Mouse (Mus musculus) hindbrain, embryonic 15.5 days (tissue): ENCODE data around the gene Arl2. TPM values are rescaled to one million over a fixed set of nuclear protein-coding genes. Genes with fewer than 3 reads are reported as not detected.
A peak's percentile ranks its signal among the peaks of the same experiment; 100 is the strongest.

ENCODE experiments used
- ATAC-seq: fragments of 200-750 bp; cut with Nextera tagmentation; 2 replicates; pipeline ENCODE4 v1.8.0; 2017; ENCODE audit warnings: low read depth, moderate number of reproducible peaks, moderate TSS enrichment; ENCODE audit not compliant: low FRiP score
- H3K27ac ChIP-seq: fragments of 300-500 bp; sonication (generic); replicated peaks from 2 replicates; pipeline ENCODE4 v1.5.1; 2015; ENCODE audit warnings: mild to moderate bottlenecking, inconsistent platforms
- H3K27me3 ChIP-seq: fragments of 300-500 bp; sonication (generic); 2 replicates; pipeline ENCODE4 v1.6.1; 2015; ENCODE audit warnings: control low read depth, inconsistent platforms
- H3K36me3 ChIP-seq: fragments of 300-500 bp; sonication (generic); 2 replicates; pipeline ENCODE4 v1.6.1; 2015; ENCODE audit warnings: control low read depth, inconsistent platforms
- H3K4me1 ChIP-seq: fragments of 300-500 bp; sonication (generic); replicated peaks from 2 replicates; pipeline ENCODE4 v1.6.1; 2015; ENCODE audit warnings: control low read depth, inconsistent platforms
- H3K4me2 ChIP-seq: fragments of 300-500 bp; sonication (generic); 2 replicates; pipeline ENCODE4 v1.6.1; 2015; ENCODE audit warnings: moderate library complexity, mild to moderate bottlenecking, inconsistent platforms
- H3K4me3 ChIP-seq: fragments of 300-500 bp; sonication (generic); 2 replicates; pipeline ENCODE4 v1.5.1; 2015; ENCODE audit warnings: mild to moderate bottlenecking, inconsistent platforms
- H3K9ac ChIP-seq: fragments of 300-500 bp; sonication (generic); 2 replicates; pipeline ENCODE4 v1.6.1; 2015; ENCODE audit warnings: inconsistent platforms
- H3K9me3 ChIP-seq: fragments of 300-500 bp; sonication (generic); 2 replicates; pipeline ENCODE4 v1.6.1; 2016; ENCODE audit warnings: control low read depth, inconsistent platforms
- WGBS: fragments of 180-500 bp; shearing (Covaris S2); methylation state at CpG from one replicate; pipeline ENCODE4 v1.1.7; 2015; 5-methylcytosine and 5-hydroxymethylcytosine counted together
- polyA plus RNA-seq: library from polyadenylated mRNA; unstranded; fragments of >200 nt; fragmentation: Nextera tagmentation; extraction: Ambion mirVana; gene quantifications from 2 replicates; pipeline ENCODE4 v1.2.1, GENCODE M21; 2015

Arl2 gene
- polyA plus RNA-seq, 1 experiment from 2014 or later: 147 TPM

DNA sequence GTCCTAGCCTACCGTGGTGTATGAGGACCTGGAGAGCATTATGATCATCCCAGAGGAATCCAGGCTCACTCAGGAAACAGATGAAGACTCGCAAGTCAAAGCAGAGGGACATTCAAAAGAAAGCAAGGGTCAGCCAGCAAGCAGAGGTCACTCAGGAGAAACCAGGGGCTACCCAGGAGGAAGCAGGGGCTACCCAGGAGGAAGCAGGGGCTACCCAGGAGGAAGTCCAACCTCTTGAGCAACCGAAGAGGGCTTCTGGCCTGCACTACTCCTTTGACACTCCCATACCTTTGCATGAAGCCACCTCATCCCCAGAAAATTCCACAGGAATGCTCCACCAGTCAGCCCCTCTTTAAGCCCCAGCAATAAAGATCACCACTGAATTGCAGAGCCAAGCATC lies 43.5 kb downstream of the Arl2 start:
- no peak overlapping the region for H3K4me3 ChIP-seq
- 85% methylated on average over 3 of the region's 3 CpGs for WGBS
- no peak overlapping the region for H3K27ac ChIP-seq
- no peak overlapping the region for H3K4me2 ChIP-seq
- no peaks in the 10 kb centered on the region for H3K9me3 ChIP-seq
- H3K9ac ChIP-seq: no peak overlapping the region
- no peak for ATAC-seq
- no peaks in the 10 kb centered on the region for H3K27me3 ChIP-seq
- H3K4me1 ChIP-seq: no peaks in the 10 kb centered on the region
- no peaks in the 10 kb centered on the region for H3K36me3 ChIP-seq

DNA sequence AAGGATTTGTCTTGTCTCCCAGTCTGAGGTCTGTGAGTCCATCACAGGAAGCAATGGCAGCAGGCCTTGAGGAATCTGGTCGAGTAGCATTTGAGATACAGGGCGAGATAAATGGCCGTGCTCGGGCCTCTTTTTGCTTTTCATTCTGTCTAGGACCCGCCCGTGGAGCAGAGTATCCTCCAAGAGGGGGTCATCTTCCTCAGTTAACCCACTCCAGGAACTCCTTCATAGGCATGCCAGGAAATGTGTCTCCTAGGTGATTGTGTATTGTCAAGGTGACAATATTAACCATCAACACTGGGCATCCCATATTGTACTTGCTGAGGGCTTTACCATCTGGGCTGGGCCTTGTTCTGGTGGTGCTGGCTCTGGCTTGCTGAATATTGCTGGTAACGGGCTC lies 47.2 kb downstream of the Arl2 start, which contains the start of gene AC131692.1:
Gene AC131692.1, plus strand, starts transcription at position 301 of the 400 bp plus-strand sequence.
- Histone ChIP-seq H3K9ac (no peak within 1 kb of the TSS), H3K27ac (no peak within 1 kb of the TSS), H3K9me3 (no peaks in the 10 kb centered on the region), H3K4me2 (no peak within 1 kb of the TSS), H3K4me1 (no peaks in the 10 kb centered on the region), H3K4me3 (no peak within 1 kb of the TSS), H3K36me3 (no peaks in the 10 kb centered on the region), H3K27me3 (no peaks in the 10 kb centered on the region)
- 92% methylated on average over 7 of the region's 7 CpGs for WGBS
- no peak for ATAC-seq

DNA sequence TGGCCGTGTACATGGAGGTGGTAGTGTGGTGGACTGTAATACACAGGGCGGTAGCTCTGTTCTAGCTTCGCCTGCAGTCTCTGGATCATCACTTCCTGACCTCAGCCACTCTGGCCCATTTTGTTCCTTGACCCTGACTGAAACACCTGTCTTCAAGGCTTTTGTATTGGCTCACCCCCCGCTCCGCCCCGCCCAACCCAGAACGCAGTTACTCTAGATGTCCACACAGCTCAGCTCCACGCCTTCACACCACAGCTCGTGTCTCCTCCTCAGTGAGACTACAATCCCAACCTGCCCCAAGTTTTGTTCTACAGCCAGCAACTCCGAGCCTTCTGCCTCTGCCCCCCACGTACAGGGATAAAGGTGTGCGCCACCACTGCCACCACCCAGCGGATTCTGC lies 52.5 kb downstream of the Arl2 start:
- WGBS: 91% methylated on average over 13 of the region's 13 CpGs
- H3K27me3 ChIP-seq: no peaks in the 10 kb centered on the region
- no peak for ATAC-seq

DNA sequence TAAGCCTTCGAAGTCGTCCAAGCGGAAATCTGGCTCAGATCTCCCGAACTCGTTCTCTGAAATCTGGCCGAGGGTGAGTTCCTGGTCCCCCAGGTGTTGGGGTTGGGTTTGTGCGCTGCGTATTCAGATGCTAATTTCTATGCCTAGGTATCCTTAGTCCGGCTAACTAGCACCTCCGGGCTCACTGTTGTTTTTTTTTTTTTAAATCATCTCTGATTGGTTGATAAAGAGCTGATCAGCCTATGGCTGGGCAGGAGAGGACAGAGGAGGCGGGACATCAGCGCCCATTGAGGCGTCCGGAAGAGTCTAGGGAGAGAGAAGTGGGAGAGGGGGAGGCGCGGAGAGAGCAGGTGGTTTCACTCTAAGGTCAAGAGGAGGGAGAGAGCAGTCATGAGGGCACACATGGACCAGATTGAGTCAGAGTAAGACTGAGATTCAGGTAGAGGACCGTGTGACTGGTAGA lies 55.9 kb downstream of the Arl2 start:
- Histone ChIP-seq H3K4me1 (peaks cover 23% of the 10 kb centered on the region), H3K27me3 (no peaks in the 10 kb centered on the region), H3K36me3 (peaks cover 20% of the 10 kb centered on the region), H3K27ac (no peak overlapping the region), H3K9ac (no peak overlapping the region), H3K9me3 (no peaks in the 10 kb centered on the region), H3K4me3 (peak overlapping the region; percentile 60), H3K4me2 (peak overlapping the region; percentile 81)
- WGBS: 2% methylated on average over 17 of the region's 17 CpGs
- peak; percentile 56; the same call in 1 of the 2 replicates for ATAC-seq

More for the DNA sequence above, 52.5 kb downstream of the Arl2 start:
- no peaks in the 10 kb centered on the region for H3K9me3 ChIP-seq
- H3K36me3 ChIP-seq: no peaks in the 10 kb centered on the region
- H3K4me1 ChIP-seq: peaks cover 14% of the 10 kb centered on the region
- no peak overlapping the region for H3K4me3 ChIP-seq
- H3K27ac ChIP-seq: no peak overlapping the region
- H3K9ac ChIP-seq: no peak overlapping the region
- H3K4me2 ChIP-seq: no peak overlapping the region

DNA sequence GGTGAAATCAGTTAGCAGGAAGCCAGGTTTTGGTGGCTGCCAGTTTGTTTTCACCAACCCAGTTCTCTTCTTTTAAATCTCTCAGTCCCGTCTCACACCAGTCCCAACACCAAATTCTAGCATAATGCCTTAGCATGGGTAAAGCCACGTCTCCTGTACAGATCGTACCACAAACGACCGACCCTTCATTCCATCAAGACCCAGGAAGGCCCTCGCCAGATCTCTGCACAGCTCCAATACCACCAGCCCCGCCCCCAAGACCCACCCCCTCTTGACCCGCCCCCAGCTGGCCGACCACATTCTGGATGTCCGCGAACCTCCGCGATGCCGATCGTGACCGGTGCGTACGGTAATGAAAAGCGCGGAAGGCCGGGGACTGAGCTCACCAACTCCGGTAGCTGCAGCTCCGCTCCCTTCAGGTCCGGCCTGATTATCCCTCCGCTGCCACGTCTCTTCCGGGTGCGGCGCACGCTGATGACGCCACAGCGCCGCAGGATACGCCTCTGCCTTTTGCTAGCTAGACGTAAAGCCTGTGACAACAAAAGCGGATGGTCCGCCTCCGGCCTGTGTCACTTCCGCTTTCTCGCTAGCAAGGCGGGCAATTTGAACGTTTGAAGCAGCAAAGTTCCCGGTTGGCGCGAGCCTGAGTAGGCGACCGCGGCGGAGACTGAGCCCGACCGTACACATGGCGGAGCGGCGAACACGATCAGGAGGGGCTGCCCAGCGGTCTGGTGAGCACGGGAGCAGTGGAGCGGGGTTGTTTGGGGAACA lies 56.7 kb downstream of the Arl2 start, which contains the start of the genes Zfpl1 and Cdca5:
Gene Zfpl1, minus strand, starts transcription at position 479 of the 771 bp plus-strand sequence.
Gene Cdca5, plus strand, starts transcription at position 506 of the 771 bp plus-strand sequence.
- peak within 1 kb of the TSS; percentile 56 for H3K27ac ChIP-seq
- peak within 1 kb of the TSS; percentile 81 for H3K4me2 ChIP-seq
- under 1% methylated on average over 58 of the region's 58 CpGs for WGBS
- H3K9ac ChIP-seq: peak within 1 kb of the TSS; percentile 71
- peaks cover 28% of the 10 kb centered on the region for H3K36me3 ChIP-seq
- peaks cover 23% of the 10 kb centered on the region for H3K4me1 ChIP-seq
- H3K4me3 ChIP-seq: peak within 1 kb of the TSS; percentile 60
- no peaks in the 10 kb centered on the region for H3K9me3 ChIP-seq
- ATAC-seq: peak; percentile 91
- H3K27me3 ChIP-seq: no peaks in the 10 kb centered on the region

Other genes with a start within 250 kb of the Arl2 start
- gene Tigd3, start 247.4 kb downstream of the Arl2 start, polyA plus RNA-seq: 10.7 and 11.7 TPM in 2 replicates
- 111 and 113 TPM in 2 replicates for gene Dpf2, start 228.5 kb downstream of the Arl2 start, polyA plus RNA-seq
- gene Cdc42ep2, start 216.7 kb downstream of the Arl2 start, polyA plus RNA-seq: 19.0 and 20.3 TPM in 2 replicates
- gene Pola2, start 177.3 kb downstream of the Arl2 start, polyA plus RNA-seq: 26.7 and 28.1 TPM in 2 replicates
- not detected in 2 replicates for gene Slc22a20, start 155.4 kb downstream of the Arl2 start, polyA plus RNA-seq
- gene Capn1, start 125.7 kb downstream of the Arl2 start, polyA plus RNA-seq: 4.8 and 5.8 TPM in 2 replicates
- 32.9 and 39.8 TPM in 2 replicates for gene Syvn1, start 95.0 kb downstream of the Arl2 start, polyA plus RNA-seq
- gene Mrpl49, start 83.8 kb downstream of the Arl2 start, polyA plus RNA-seq: 62.3 and 64.4 TPM in 2 replicates
- gene Fau, start 83.7 kb downstream of the Arl2 start, polyA plus RNA-seq: 503 and 507 TPM in 2 replicates
- gene Znhit2, start 80.4 kb downstream of the Arl2 start, polyA plus RNA-seq: 33.0 and 34.8 TPM in 2 replicates
- gene Tm7sf2, start 73.2 kb downstream of the Arl2 start, polyA plus RNA-seq: 58.6 and 60.1 TPM in 2 replicates
- gene Vps51, start 64.3 kb downstream of the Arl2 start, polyA plus RNA-seq: 84.8 and 94.0 TPM in 2 replicates
- gene Tmem262, start 61.5 kb downstream of the Arl2 start, polyA plus RNA-seq: not detected in 2 replicates
- 1.3 and 1.4 TPM in 2 replicates for gene Gm28374, start 59.3 kb downstream of the Arl2 start, polyA plus RNA-seq
- gene Zfpl1, start 56.6 kb downstream of the Arl2 start, polyA plus RNA-seq: 79.3 and 82.0 TPM in 2 replicates
- gene Cdca5, start 56.6 kb downstream of the Arl2 start, polyA plus RNA-seq: 8.4 and 9.6 TPM in 2 replicates
- gene AC131692.1, start 47.1 kb downstream of the Arl2 start, polyA plus RNA-seq: not detected in 2 replicates
- gene Naaladl1, start 35.8 kb downstream of the Arl2 start, polyA plus RNA-seq: 0.54 and 0.60 TPM in 2 replicates
- gene Sac3d1, start 22.9 kb downstream of the Arl2 start, polyA plus RNA-seq: 50.2 and 57.5 TPM in 2 replicates
- gene Snx15, start 13.2 kb downstream of the Arl2 start, polyA plus RNA-seq: 61.7 and 65.4 TPM in 2 replicates
- not detected in 2 replicates for gene Batf2, start 565 bp downstream of the Arl2 start, polyA plus RNA-seq
- not detected in 2 replicates for gene Majin, start 42.8 kb upstream of the Arl2 start, polyA plus RNA-seq
- gene Gpha2, start 84.8 kb upstream of the Arl2 start, polyA plus RNA-seq: 0.56 TPM in 1 of 2 replicates, not detected in the other
- gene Ppp2r5b, start 94.3 kb upstream of the Arl2 start, polyA plus RNA-seq: 134 and 162 TPM in 2 replicates
- gene Atg2a, start 100.1 kb upstream of the Arl2 start, polyA plus RNA-seq: 13.3 and 16.1 TPM in 2 replicates
- gene Ehd1, start 135.2 kb upstream of the Arl2 start, polyA plus RNA-seq: 92.5 and 103 TPM in 2 replicates
- 0.36 and 0.38 TPM in 2 replicates for gene Cdc42bpg, start 164.9 kb upstream of the Arl2 start, polyA plus RNA-seq
- gene Men1, start 193.4 kb upstream of the Arl2 start, polyA plus RNA-seq: 78.8 and 82.3 TPM in 2 replicates
- gene Map4k2, start 199.6 kb upstream of the Arl2 start, polyA plus RNA-seq: 20.1 and 21.8 TPM in 2 replicates
- 103 and 117 TPM in 2 replicates for gene Sf1, start 222.1 kb upstream of the Arl2 start, polyA plus RNA-seq
- 7.0 and 7.6 TPM in 2 replicates for gene Pygm, start 242.9 kb upstream of the Arl2 start, polyA plus RNA-seq